Mouse (Mus musculus) midbrain, embryonic 10.5 days (tissue): ENCODE measurements at regions not wholly inside any gene's neighbourhood (a gene's known extent, or its start where the extent isn't known, plus 50 kb on each side); places are given as distances from the start of the nearest gene placed in this dataset.

Experiments
- DNase-seq: peaks from one replicate; pipeline ENCODE4 v3.0.0-alpha.2; 2017; ENCODE audit warnings: low spot score
- H3K27ac ChIP-seq: fragments of 300-500 bp; sonication (generic); replicated peaks from 2 replicates; pipeline ENCODE4 v1.5.1; 2016; ENCODE audit warnings: mild to moderate bottlenecking
- H3K27me3 ChIP-seq: fragments of 300-500 bp; sonication (generic); 2 replicates; pipeline ENCODE4 v1.6.1; 2016; ENCODE audit warnings: low read depth, mild to moderate bottlenecking; ENCODE audit not compliant: poor library complexity, severe bottlenecking
- H3K36me3 ChIP-seq: fragments of 300-500 bp; sonication (generic); 2 replicates; pipeline ENCODE4 v1.6.1; 2016; ENCODE audit warnings: mild to moderate bottlenecking, moderate library complexity
- H3K4me1 ChIP-seq: fragments of 300-500 bp; sonication (generic); 2 replicates; pipeline ENCODE4 v1.6.1; 2016
- H3K4me3 ChIP-seq: fragments of 300-500 bp; sonication (generic); 2 replicates; pipeline ENCODE4 v1.5.1; 2016; ENCODE audit warnings: mild to moderate bottlenecking, moderate library complexity
- H3K9me3 ChIP-seq: fragments of 300-500 bp; sonication (generic); replicated peaks from 2 replicates; pipeline ENCODE4 v1.6.1; 2016; ENCODE audit warnings: mild to moderate bottlenecking
- WGBS: fragments of 180-500 bp; shearing (Covaris S2); methylation state at CpG from one replicate; pipeline ENCODE4 v1.1.7; 2016; 5-methylcytosine and 5-hydroxymethylcytosine counted together

DNA sequence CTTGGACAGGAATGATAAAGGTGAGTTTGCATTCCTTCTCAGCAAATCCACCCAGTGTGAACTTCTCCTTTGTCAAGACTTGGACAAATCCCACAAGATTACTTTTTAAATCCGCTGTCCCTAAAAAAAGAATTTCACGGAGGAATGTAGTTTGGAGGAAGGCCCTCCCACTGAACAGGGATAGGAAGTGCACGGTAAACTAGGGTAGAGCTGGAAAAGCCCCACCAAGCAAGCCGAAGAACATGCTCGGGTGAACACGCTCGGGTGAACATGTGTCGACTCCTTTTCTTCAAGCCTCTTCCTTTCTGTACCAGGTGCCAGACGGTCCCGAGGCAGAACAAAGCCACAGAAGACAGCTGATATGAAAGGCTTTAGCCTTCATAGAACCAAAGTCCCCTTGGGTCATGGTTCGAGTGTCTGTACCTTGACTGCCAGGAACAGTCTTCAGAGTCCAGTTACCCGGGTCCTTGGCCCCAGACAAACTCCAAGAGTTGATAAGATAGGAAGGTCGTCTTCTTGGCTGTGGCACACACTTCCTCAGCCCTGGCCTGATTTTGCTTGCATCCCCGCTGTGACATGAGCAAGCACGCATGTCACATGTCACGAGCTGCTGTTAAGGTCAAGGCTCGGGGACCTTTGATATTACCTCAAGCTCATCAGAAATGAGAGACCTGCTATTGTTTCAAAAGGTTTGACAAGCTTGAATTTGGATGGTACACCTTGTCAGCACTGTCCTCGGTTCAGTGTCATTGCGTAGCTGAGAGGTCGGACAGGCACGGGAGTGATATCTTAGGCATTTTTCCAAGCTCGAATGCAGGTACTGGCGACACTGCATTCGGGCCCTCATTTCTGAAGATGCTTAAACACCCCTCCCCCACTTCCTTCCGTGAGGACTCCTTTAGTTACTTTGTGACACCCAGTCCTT lies 51.5 kb upstream of the Ryk start:
- WGBS: 68% methylated on average over 25 of the region's 25 CpGs
- no peaks in the 10 kb centered on the region for H3K9me3 ChIP-seq
- no peaks in the 10 kb centered on the region for H3K36me3 ChIP-seq
- H3K27me3 ChIP-seq: 0 out of 2 replicates have a peak, but pooled peaks cover 3% of the 10 kb centered on the region
- H3K4me1 ChIP-seq: peaks cover 35% of the 10 kb centered on the region
- no peak overlapping the region for H3K27ac ChIP-seq
- H3K4me3 ChIP-seq: no peak overlapping the region
- no peak for DNase-seq

DNA sequence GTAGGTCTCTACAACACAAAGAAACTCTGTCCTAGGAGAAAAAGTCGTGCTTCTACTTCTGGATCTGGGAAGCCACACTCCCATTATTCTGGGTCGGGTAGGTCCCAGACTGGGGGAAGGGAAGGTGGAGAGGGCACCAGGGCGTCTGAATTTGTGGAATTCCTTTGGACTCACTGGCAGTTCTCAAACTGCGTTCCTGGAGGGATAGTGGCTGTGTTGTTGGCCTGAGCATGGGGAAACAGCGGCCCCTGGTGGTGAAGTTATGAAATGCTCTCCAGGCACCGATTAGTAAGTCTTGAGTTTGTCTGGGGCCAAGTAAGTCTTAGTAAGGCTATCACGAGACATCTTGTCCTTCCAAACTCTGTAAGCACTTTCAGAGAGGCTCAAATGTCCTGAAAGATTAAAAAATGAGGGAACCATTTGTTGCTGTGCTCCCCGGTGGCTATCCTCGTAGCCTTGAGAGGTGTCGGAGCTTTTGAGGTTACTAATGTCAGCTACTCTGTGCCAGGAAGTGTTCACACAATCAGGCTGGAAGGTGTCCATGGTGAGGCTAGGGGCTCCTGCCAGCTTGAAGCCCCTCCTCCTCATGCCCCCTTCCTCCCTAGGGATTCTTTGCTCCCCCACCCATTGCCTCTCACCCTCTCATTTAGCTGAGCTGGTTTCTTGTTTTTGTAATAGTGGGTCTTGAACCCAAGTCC lies 50.2 kb upstream of the Ryk start:
- H3K27ac ChIP-seq: peak overlapping the region; percentile 63; the same call in 1 of the 2 replicates
- peaks cover 23% of the 10 kb centered on the region for H3K4me1 ChIP-seq
- no peak overlapping the region for H3K4me3 ChIP-seq
- H3K9me3 ChIP-seq: no peaks in the 10 kb centered on the region
- 0 out of 2 replicates have a peak, but pooled peaks cover 3% of the 10 kb centered on the region for H3K27me3 ChIP-seq
- peak; percentile 91 for DNase-seq
- no peaks in the 10 kb centered on the region for H3K36me3 ChIP-seq
- WGBS: 13% methylated on average over 10 of the region's 10 CpGs
